Mouse (Mus musculus): ENCODE measurements around the gene Prss32. TPM values are rescaled to one million over a fixed set of nuclear protein-coding genes. Genes with fewer than 3 reads are reported as not detected.

Gene Prss32
- total RNA-seq (2021) = not detected

- DNase-seq (ENCODE audit: extremely low spot score in 1 of 2, low spot score in 2 of 2) = peak in 1 of 2 experiments; percentile 67
- intact Hi-C loops (cut with DNase I) = no loop called here
Measured at GRCm38 (mm10) chr17:23843812-23844273, at the start of gene Prss32, which contains the start of gene Prss41. TSS of gene Prss32 (plus strand) at chr17:23843855. TSS of gene Prss41 (minus strand) at chr17:23844172.

- peak in 1 of 2 experiments; percentile 10 for DNase-seq (ENCODE audit: extremely low spot score in 1 of 2, low spot score in 2 of 2)
- intact Hi-C loops (cut with DNase I) = no loop called here
Measured at GRCm38 (mm10) chr17:23795323-23795722, 48.3 kb upstream of the Prss32 start.

DNA sequence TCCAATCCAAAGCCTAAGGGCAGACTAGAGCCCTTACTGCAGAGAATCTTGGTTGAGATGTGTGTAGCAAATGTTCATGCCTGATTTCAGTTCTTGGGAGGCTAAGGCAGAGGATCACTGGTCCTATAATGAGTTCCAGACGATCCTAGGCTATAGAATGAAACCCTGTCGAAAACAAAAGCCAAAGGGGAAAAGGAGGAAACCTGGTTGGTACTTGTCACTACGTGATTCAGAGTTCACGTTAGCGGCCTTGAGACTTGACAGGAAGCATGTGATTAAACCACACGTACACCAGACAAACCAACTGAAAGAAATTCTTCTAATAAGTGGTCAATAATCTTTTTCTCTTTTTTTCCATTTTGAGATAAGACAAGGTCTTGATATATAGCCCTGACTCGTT lies 46.3 kb upstream of the Prss32 start:
- intact Hi-C loops (cut with DNase I) = no loop called here
- DNase-seq (ENCODE audit: extremely low spot score in 1 of 2, low spot score in 2 of 2) = peak in 1 of 2 experiments; percentile 1

DNA sequence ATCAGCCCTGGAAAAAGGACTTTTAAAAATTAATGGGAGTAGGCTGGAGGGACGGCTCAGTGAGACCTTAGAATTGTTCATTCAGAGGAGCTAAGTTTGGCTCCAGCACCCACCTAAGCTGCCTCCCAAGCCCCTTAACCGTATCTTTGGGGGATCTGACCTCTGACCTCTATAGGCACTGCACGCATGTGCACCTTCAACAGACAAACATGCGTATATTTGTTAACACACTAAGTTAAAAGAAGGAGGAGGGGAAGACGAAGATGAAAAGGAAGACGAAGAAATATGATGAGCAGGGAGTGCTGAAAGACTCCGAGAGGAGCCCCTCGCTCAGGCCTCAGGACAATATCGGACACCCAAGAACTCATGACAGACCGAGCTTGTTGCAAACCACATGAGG lies 42.0 kb upstream of the Prss32 start:
- peak in 1 of 2 experiments; percentile 14 for DNase-seq (ENCODE audit: extremely low spot score in 1 of 2, low spot score in 2 of 2)
- intact Hi-C loops (cut with DNase I) = no loop called here

DNA sequence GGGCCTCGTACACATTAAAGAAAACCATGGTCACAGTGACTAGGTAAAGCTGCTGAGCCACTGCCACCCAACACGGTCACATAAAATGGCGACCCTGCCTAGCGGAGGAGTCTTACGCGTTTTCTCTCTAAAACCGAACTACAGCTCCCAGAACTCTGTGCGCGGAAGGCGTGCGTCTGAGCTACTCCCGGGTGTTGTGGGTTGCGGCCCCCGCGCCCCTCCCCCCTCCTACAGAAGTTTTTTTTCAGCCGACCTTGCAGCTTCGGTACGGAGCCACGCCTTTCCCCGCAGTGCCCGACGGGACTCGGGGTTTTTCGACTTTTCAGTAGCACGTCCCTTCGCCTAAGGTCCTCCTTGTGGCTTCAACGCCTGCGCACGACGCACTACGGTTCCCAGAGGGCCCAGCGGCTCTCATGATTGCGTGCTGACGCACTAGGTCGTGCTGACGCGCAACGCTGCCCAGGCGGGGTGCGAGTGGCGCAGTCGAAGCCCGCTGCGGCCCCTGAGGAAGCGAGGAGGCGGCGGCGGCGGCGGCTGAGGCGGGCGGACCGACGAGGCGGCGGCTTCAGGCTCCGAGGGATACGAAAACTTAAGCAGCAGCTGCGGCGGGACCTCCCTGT lies 40.8 kb upstream of the Prss32 start:
- DNase-seq (ENCODE audit: extremely low spot score in 1 of 2, low spot score in 2 of 2) = peak; percentile 99
- intact Hi-C loops (cut with DNase I) = no loop called here

- intact Hi-C loops (cut with DNase I) = no loop called here
Measured at GRCm38 (mm10) chr17:23803366-23804041, 40.2 kb upstream of the Prss32 start.

DNA sequence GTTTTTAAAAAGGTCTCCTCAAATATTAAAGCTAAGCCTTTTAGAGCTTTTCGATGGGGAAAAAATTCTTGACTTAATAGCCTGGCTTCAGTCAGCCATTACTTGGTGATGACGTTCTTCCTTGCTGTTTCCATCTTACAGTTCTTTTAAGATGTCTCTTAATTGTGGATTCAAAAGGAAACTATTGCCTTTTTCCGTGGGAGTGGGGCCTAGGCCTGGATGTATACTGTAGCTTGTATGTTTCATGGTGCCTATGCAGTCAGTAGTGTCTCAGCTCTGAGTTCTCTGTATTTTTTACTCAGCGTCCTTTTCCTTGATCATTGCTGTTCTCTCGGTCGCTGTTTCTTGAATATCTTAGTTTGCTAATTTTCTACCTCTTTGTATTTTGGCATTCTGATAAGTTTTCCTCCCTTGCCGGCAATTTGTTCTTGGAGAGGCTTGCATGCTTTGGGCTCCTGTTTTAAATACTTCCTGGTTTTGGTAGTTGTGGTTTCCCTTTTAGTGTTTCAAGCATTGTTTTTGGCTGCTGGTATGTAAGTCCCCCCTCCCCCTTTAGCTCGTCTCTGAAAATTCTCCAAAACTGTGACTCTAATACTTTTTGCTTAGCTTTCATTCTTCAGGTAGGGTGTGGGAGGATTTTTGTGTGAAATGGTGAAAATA lies 39.1 kb upstream of the Prss32 start:
- intact Hi-C loops (cut with DNase I) = no loop called here
- no peak for DNase-seq (ENCODE audit: extremely low spot score in 1 of 2, low spot score in 2 of 2)

More at GRCm38 (mm10) chr17:23803366-23804041, 40.2 kb upstream of the Prss32 start:
- DNase-seq (ENCODE audit: extremely low spot score in 1 of 2, low spot score in 2 of 2) = peak; percentile 36 to 91

DNA sequence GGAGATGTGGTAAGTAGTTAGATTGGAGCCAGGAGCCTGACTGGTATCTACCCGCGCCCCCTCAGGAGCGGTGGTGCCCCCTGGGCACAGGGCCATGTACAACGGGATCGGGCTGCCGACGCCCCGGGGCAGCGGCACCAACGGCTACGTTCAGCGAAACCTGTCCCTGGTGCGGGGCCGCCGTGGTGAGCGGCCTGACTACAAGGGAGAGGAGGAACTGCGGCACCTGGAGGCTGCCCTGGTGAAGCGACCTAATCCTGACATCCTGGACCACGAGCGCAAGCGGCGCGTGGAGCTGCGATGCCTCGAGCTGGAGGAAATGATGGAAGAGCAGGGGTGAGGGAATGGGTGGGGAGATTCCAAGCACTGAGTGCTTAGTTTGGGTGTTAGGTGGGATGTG lies 36.8 kb upstream of the Prss32 start:
- intact Hi-C loops (cut with DNase I) = no loop called here
- peak in 1 of 2 experiments; percentile 53 for DNase-seq (ENCODE audit: extremely low spot score in 1 of 2, low spot score in 2 of 2)

DNA sequence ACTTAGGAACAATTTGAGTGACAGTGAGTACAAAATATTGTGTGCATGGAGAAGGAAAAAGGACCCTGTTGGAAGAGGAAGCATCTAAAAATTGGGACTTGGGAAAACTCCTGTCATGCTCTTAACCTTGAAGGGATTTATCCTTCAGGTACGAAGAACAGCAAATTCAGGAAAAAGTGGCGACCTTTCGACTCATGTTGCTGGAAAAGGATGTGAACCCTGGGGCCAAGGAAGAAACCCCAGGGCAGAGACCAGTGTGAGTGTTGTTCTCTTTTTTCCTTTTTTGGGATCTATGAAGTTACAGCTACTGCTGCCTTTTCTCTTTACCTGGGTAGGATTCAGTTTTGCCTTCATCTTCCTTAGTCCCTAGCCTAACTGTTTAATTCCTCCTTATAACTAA lies 35.7 kb upstream of the Prss32 start:
- intact Hi-C loops (cut with DNase I) = no loop called here
- no peak for DNase-seq (ENCODE audit: extremely low spot score in 1 of 2, low spot score in 2 of 2)

- DNase-seq (ENCODE audit: extremely low spot score in 1 of 2, low spot score in 2 of 2) = no peak
- intact Hi-C loops (cut with DNase I) = no loop called here
Measured at GRCm38 (mm10) chr17:23815641-23816040, 28.0 kb upstream of the Prss32 start.

GRCm38 (mm10) chr17:23818579-23818978 lies 25.1 kb upstream of the Prss32 start:
- no peak for DNase-seq (ENCODE audit: extremely low spot score in 1 of 2, low spot score in 2 of 2)
- intact Hi-C loops (cut with DNase I) = no loop called here

- intact Hi-C loops (cut with DNase I) = no loop called here
- no peak for DNase-seq (ENCODE audit: extremely low spot score in 1 of 2, low spot score in 2 of 2)
Measured at GRCm38 (mm10) chr17:23819235-23819634, 24.4 kb upstream of the Prss32 start.

DNA sequence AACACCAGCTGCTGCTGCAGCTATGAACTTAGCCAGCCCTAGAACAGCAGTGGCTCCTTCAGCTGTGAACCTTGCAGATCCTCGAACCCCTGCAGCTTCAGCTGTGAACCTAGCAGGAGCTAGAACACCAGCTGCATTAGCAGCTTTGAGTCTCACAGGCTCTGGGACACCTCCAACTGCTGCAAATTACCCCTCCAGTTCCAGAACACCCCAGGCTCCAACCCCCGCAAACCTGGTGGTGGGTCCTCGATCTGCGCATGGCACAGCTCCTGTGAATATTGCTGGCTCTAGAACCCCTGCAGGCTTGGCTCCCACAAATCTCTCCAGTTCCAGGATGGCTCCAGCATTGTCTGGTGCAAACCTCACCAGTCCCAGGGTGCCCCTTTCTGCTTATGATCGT lies 22.9 kb upstream of the Prss32 start:
- intact Hi-C loops (cut with DNase I) = no loop called here
- no peak for DNase-seq (ENCODE audit: extremely low spot score in 1 of 2, low spot score in 2 of 2)

- peak in 1 of 2 experiments; percentile 29 for DNase-seq (ENCODE audit: extremely low spot score in 1 of 2, low spot score in 2 of 2)
- intact Hi-C loops (cut with DNase I) = no loop called here
Measured at GRCm38 (mm10) chr17:23822094-23822493, 21.6 kb upstream of the Prss32 start.

DNA sequence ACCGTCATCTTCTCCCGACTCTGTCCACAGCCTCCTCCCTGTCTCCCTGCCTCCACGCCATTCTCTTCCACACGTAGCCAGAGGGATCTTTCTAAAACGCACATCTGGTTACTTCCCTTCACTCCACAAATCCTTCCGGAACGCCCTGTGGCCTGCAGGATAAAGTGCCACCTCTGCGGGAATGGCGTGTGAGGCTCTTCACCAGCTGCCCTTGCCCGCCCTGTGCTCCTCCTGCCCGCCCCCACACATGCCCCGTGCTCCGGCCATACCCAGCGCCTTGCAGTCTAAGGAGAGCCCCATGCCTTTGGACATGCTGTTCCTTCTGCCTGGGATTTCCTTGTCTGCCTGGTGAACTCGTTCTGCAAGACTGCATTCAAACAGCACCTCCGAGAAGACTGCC lies 20.6 kb upstream of the Prss32 start:
- peak in 1 of 2 experiments; percentile 35 for DNase-seq (ENCODE audit: extremely low spot score in 1 of 2, low spot score in 2 of 2)
- intact Hi-C loops (cut with DNase I) = no loop called here

- peak in 1 of 2 experiments; percentile 38 for DNase-seq (ENCODE audit: extremely low spot score in 1 of 2, low spot score in 2 of 2)
- intact Hi-C loops (cut with DNase I) = no loop called here
Measured at GRCm38 (mm10) chr17:23823614-23824013, 20.0 kb upstream of the Prss32 start.

- no peak for DNase-seq (ENCODE audit: extremely low spot score in 1 of 2, low spot score in 2 of 2)
- intact Hi-C loops (cut with DNase I) = loop anchor here (5.0 kb wide), 1 partner anchor 53 kb away; the partner anchor contains the start of gene Flywch1
Measured at GRCm38 (mm10) chr17:23825591-23825990, 18.1 kb upstream of the Prss32 start.

GRCm38 (mm10) chr17:23828271-23829001 lies 15.2 kb upstream of the Prss32 start:
- DNase-seq (ENCODE audit: extremely low spot score in 1 of 2, low spot score in 2 of 2) = peak; percentile 30 to 79
- intact Hi-C loops (cut with DNase I) = loop anchor here (5.0 kb wide), 1 partner anchor 56 kb away; the partner anchor contains the start of gene Flywch1

- intact Hi-C loops (cut with DNase I) = loop anchor here (5.0 kb wide), 1 partner anchor 57 kb away; the partner anchor contains the start of gene Flywch1
- peak; percentile 78 to 92 for DNase-seq (ENCODE audit: extremely low spot score in 1 of 2, low spot score in 2 of 2)
Measured at GRCm38 (mm10) chr17:23829064-23829619, 14.5 kb upstream of the Prss32 start, which contains the start of gene Elob. TSS of gene Elob (minus strand) at chr17:23829136.
